Mouse (Mus musculus): Measurements from ENCODE around the gene 4930524B15Rik. TPM values are rescaled to one million over a fixed set of nuclear protein-coding genes. Genes with fewer than 3 reads are reported as not detected.
A peak's percentile ranks its signal among the peaks of the same experiment; 100 is the strongest.
"Not testable (repeated sequence)": the region's sequence is repeated elsewhere in the genome, so short reads cannot be mapped to it uniquely, and the experiment has no call there.

4930524B15Rik gene
- total RNA-seq (2021): not detected
- long read RNA-seq, experiment 1: 0 reads
- long read RNA-seq, experiment 2: 0 reads

DNA sequence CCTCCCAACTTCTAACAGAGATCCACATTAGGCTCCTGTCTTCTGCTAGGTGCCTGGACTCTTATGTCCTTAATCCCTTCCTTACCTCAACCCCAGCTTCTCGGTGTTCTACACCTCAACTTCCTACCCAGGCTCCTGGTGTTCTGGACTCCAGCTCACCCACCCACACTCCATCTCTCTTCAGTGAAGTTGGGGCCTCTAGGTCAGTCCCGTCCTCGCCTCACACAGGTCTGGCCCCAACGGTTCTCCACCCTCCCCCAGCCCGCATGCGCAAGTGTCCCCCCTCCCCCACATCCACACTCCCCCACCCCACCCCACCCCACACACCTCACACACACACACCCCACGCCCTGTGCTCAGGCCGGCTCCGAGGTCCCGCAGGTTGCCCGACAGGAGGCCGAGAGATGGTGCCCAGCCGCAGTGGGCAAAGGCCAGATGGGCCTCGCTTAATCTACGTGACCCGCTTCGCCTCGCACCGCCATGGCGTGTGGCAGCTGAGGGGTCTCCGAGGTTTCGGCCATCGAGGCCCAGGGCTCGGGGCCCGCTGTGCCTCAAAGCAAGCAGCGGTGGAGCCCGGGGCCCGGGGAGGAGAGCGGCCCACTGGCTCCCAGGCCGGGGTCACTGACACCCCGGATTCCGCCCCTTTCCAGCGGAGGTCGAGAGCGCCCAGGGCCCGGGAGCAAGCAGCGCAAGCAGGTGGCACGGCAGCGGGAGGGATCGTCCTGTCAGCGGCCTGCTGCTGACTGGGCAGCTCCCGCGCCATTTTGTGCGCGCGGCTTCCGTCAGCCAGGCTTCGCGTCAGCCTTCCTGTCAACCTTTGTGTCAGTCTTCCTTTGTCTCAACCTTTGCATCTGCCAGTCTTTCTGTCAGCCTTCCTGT, at the start of gene 4930524B15Rik:
TSS of gene 4930524B15Rik (plus strand) at position 337 of the 879 bp plus-strand sequence.
- peak; percentile 18 for DNase-seq

DNA sequence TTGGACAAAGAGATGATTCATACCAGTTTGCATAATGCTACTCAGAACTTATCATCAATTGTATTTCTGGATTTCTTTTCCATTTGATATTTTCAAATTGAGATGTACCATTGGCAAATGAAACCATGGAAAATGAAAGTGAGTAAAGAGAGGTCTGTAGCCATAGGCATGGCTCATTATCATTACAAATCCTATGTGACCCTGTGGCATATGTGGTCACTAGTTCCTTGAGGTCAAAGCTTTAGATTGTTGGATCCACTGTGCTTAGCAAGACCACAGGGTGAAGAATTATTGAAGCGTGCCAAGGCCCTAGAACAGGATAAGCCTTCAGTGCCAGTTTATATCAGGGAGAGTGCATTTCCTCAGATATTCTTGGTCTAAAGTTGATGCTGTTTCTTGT, 47.6 kb upstream of the 4930524B15Rik start:
- no peak for DNase-seq

- DNase-seq: no peak
Measured at GRCm38 (mm10) chr11:31930051-31930450, 35.3 kb upstream of the 4930524B15Rik start.

DNA sequence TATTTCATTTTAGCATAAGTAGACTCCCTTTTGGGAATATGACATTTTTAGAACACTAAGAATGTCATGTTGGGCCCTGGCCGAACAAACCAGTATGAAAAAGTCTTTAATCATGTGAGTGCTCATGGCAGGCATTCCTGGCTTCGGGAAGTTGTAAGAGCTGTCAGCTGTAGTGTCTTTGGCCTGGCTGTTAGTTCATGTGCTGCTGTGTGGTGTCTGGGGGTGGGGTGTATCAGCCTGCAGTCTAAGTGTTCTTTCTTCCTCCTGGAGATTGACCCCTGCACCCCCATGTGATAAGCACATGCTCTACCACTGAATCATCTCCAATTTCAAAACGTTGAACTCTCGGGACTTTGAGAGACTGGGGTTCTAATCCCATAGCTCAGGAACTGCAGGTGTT, 29.7 kb upstream of the 4930524B15Rik start:
- no peak for DNase-seq

DNA sequence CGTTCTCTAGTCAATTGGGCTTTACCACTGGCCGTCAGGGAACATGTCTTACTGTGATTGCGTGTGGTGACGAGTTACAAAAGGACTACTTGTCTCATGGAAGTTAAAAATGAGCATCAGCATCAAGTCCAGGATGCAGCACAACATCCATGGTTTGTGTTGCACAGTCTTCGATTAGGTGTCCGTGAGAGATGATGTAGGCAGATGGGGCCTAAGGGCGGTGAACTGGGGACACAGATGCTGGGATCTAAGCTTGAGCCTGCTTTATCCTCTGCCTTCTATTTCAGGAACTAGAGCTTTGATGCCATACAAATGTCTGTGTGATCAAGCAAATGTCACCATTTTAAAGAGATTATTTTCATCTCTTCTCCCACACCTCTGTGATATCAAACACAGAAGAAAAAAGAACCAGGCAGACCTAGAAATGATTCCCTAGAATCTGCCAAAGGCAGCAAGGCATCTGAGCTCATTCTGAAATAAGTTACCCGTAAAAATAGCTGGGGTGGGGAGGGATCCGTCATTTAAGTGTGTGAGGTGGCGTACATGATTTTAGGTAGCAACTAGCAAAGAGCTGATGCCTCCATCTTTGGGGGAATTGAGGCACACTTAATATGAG, 28.4 kb upstream of the 4930524B15Rik start:
- no peak for DNase-seq

DNA sequence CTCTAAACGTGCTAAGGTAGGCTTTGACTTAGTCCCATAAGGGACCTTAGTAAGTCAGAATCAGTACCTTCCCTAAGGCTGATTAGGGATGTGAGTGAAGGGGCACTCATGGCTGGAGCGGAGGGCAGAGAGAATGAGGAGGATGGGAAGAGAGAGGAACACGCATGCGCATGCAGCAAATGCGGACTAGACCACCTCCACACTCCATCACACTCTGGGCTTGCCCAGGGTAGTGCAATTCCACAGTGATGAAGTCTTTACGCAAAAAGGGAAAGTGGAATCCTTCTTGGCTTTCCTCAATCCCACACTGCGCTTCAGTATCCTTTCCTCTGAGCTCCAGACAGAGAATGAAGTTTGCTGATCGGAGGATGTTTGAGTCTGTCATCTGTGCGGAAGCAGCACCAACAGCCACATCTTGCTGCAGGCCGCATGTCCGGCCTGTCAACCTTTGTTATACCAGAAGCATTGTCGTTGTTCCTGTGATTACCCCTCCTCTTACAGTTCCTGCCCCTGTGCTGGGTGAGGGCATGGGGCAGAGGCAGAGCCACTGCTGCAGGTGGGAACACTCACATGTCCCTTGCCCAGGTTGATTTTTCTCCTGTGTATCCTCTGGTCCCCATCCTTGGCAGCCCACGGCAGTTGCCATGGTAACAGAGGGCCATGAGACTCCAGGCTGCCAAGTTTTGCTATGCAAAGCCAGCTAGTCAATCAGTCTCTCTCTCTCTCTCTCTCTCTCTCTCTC, 24.3 kb upstream of the 4930524B15Rik start:
- no peak for DNase-seq

DNA sequence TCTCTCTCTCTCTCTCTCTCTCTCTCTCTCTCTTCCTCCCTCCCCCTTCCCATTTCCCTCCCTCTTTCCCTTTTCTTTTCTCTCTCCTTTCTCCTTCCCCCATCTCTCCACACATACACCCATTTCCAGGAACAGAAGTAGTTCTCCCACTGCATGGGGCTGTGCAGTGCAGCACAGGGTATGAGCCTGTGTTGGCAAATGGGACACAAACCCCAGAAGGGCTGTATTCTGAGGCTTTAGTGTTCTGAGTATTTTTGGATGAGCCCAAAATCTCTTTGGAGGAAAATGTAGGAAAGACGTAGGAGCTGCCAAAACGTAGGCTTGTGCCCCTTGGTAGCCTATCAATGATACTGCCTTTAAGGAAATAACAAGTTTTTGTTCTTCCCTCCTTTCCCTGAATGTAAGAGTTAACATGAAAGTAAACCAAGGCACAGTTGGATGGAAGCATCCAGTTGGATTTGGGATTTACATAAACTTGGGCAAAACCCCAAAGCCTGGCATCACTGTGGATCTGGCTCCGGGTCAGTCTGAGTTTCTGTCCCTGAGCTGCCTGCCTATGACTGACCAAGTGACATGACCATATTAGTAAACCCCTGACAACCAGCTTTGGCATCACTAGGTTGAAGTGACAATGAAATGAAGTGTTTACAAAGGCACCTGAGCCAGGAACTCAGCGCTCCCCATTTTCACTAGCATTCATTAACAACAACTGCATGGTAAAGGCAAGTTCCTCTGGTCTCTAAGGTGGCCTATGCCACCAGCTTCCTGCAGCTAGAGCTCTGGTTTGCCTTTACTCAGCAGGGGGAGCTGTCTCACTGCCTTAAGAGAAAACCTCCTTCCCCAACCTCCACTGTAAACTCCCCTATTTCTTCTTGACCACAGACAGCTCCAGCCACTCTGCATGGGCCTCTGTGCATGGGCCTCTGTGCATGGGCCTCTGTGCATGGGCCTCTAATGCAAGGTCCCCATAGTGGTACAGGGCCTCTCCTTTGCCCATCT, 23.5 kb upstream of the 4930524B15Rik start:
- DNase-seq: no peak

DNA sequence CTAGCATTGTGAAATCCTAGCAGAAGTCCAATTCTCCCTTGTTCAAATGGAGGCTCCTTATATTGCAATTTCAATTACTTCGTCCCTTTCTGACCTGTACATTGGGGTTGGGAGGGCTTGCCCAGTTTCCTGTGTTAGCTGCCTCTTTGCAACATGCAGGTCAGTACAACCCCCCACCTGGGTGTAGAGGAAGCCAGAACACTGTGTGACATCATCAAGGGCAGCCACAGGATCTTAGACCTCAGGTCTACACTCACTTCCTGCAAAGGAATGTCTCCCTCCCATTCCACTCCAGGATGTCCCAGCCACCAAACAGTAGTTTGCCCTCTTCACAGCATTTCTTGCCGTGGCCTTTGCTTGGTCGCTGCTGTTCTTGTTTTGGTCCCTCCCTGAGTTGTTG, 19.9 kb upstream of the 4930524B15Rik start:
- DNase-seq: no peak

GRCm38 (mm10) chr11:31948462-31949330, 16.7 kb upstream of the 4930524B15Rik start:
- no peak for DNase-seq

GRCm38 (mm10) chr11:31949331-31949785, 16.0 kb upstream of the 4930524B15Rik start:
- peak; percentile 81 for DNase-seq

GRCm38 (mm10) chr11:31960071-31960470, 5.3 kb upstream of the 4930524B15Rik start:
- DNase-seq: no peak

DNA sequence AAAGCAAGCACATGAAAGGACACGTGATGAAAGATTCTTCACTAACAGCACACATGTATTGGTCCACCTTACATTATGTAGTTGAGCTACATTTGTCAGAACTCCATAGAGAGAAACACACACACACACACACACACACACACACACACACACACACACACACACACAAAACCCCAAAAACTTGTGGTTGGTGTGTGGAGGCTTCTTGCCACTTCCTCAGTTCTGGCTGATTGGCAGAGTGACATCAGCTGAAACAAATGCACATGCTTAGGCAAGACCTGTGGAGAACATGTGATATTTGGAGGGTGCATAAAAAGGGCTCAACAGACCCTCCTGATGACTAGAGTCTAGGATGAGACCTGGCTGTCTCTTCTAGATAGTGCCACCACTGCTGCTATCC, 1.4 kb upstream of the 4930524B15Rik start:
- no peak for DNase-seq

DNA sequence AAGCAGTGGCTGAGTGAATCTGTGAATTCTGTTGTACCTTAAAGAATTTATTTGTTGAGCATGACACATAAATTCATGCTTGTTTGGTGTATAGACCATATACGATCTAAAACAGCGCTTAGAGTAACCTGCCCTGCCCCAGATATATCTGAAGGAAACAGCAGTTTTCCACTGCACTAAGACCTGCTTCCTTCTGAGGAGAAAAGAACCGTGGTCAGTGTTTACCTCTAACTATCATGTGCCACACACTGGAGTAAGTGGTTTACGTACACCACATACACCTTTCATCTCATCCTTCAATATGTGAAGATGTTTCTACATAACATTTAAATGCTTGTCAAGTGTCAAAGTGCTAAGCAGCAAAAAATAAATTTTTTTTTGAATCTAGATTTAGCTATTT, 8.7 kb downstream of the 4930524B15Rik start:
- no peak for DNase-seq

- DNase-seq: no peak
Measured at GRCm38 (mm10) chr11:31974826-31975225, 9.4 kb downstream of the 4930524B15Rik start.

DNA sequence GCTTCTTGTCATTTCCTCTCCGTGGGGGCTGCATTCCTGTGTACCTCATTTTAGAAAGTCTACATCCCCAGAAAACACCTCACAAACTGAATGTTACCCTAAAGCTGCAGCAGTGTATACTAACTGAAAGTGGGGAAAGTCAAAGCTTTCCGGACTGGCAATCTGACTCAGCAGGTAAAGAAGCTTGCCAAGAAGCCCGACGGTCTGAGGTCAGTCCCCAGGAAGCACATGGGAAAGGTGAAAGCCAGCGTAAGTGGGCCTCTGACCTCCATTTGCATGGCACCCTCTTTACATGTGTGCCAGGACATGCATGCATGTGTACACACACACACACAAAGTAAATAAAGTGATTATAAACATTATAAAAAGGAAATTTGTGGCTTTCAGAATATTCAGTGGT, 10.3 kb downstream of the 4930524B15Rik start:
- DNase-seq: no peak

DNA sequence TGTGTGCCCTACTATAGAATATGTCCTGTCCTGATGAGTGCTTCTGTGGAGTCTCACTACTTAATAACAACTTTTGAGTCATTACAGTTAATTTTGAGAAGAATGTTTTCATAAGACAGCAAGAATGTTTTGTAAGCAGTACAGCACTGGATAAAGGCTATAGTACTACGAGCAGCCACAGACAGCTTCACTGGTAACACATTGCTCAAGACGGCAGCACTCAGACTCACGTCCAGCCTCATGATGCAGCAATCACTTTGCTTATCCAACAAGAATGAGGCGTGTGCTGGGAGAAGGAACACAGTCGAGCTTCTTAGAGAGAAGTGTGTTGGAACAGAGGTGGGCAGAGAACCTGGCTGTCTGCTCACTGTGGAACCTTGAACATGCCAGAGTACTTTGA, 10.7 kb downstream of the 4930524B15Rik start:
- DNase-seq: no peak

DNA sequence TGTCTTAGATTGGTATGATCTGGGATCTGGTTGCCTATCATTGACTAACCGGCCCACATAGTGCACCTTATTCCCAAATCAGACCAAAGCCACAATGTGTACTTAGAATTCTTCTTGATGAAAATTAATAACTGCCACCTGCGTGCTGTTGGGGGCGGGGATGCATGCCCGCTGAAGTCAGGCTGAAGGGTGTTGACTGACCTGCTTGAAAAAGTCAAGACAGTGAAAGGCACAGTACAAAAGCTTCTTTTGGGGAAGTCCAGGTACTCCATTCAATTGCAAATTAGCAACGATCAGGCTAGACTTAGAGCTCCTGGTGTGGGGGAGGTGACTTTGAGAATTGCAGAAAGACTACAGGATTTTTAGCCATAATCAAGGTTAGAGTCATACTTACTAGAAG, 14.7 kb downstream of the 4930524B15Rik start:
- not testable (repeated sequence) for DNase-seq

DNA sequence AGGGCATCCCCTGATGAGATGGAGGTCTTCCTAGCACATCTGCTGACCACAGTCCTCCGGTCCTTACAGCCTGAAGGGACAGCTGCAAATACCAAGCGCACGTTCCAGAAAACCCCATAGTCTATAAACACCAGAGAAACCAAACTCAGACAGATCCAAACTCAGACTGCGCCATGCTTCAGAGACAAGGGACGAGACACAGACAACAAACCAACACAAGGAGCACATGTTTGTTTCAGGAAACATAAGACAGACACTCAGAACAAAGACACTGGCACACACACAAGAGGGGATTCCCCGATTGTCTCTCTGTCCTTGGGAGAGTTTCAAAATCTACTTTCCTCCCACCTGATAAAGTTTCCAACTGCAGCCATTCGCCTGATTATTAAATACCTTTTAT, 16.4 kb downstream of the 4930524B15Rik start:
- no peak for DNase-seq

DNA sequence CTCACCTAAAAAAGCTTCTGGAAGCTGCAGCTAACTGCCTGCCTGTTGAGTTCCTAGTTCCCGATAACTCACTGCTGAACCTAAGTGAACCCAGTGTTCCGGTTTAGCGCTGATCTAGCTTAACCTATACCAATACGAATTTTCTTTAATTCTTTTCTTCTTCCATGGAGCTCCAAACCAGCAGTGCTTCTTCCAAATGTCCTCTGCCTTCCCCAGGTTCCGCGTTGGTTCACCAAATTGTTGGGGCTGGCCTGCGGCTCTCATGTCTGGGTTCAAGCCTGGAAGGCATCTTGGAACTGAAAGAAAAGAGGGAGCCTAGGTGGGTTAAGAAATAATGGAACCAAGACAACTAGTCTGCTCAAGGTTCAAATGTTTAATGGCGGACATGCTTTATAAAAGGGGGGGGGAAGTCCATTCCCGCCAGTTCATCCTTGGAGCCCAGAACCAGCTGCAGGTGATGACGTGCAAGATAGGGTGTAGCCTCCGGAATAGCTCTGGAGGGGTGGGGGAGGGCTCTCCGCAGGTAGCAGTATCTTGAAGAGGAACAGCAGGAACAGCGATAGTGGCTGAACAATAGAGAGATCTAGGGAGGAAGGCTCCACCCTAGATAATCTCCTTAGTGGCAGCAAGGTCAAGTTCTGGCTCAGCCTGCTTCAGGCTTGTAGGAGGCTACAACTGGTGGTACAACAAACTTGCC, 17.0 kb downstream of the 4930524B15Rik start:
- DNase-seq: not testable (repeated sequence)

- no peak for DNase-seq
Measured at GRCm38 (mm10) chr11:31983249-31983648, 17.9 kb downstream of the 4930524B15Rik start.

Data from adrenal gland, postnatal 10 days (tissue).